Comparison of ENCODE assay signal across 8 mouse cellular contexts in genomic region chr4:63752687-63753523, GRCm38 (mm10). TPM values are rescaled to one million over a fixed set of nuclear protein-coding genes. Genes with fewer than 3 reads are reported as not detected.
A peak's percentile ranks its signal among the peaks of the same experiment; 100 is the strongest.
DNase-seq lines count a peak whose midpoint lies in the region; ATAC-seq and TF ChIP-seq lines count a peak whose summit lies in the region.

No protein-coding gene starts in this region.

- TF ChIP-seq POLR2A in limb, embryonic 14.5 days (IDR thresholded peaks at IDR 0.05; ENCODE audit: borderline replicate concordance, extremely low read depth, insufficient read depth, insufficient read length) = no peak

- H3K4me2 ChIP-seq in limb, embryonic 14.5 days (replicated peaks; ENCODE audit: low read depth, low read length, severe bottlenecking) = no peak overlapping the region

- no peak overlapping the region for H3K4me3 ChIP-seq in limb, embryonic 14.5 days (replicated peaks; ENCODE audit: low read length)

- 43% methylated on average over 16 of the region's 16 CpGs for WGBS in limb, embryonic 14.5 days

- H3K36me3 ChIP-seq in limb, embryonic 14.5 days (ENCODE audit: control insufficient read depth, insufficient read depth, low read length) = no peaks in the 10 kb centered on the region

- peaks cover 8% of the 10 kb centered on the region for H3K4me1 ChIP-seq in limb, embryonic 14.5 days (ENCODE audit: control insufficient read depth, insufficient read depth, low read length)

- no peaks in the 10 kb centered on the region for H3K9me3 ChIP-seq in limb, embryonic 14.5 days (ENCODE audit: control insufficient read depth, low read length)

- no peak overlapping the region for H3K27ac ChIP-seq in limb, embryonic 14.5 days (replicated peaks; ENCODE audit: low read depth, low read length)

- peak; percentile 33 to 39 for DNase-seq in heart, adult 18-20 months
- no peak for DNase-seq in heart, adult 8-10 months (ENCODE audit: low spot score)
- peak; percentile 81 for DNase-seq in NIH3T3 (ENCODE audit: low read depth)
- peak; percentile 25 for DNase-seq in fibroblast of lung, adult 2 months (ENCODE audit: low read depth)
- DNase-seq in kidney, adult 11 months = peak; percentile 51
- peak; percentile 13 for DNase-seq in limb, embryonic 14.5 days (ENCODE audit: low spot score)
- peak; percentile 27 to 42 for DNase-seq in right cerebral cortex, postnatal 10 days (ENCODE audit: low spot score in 2 of 2)
- no peak for DNase-seq in MN1 (ENCODE audit: low spot score)

- peak; percentile 19; the same call in 1 of the 2 replicates for ATAC-seq in limb, embryonic 14.5 days (ENCODE audit: low FRiP score, low read depth)

- no peaks in the 10 kb centered on the region for H3K27me3 ChIP-seq in limb, embryonic 14.5 days (ENCODE audit: control insufficient read depth, insufficient read depth, low read length)

- H3K9ac ChIP-seq in limb, embryonic 14.5 days (ENCODE audit: low read depth, low read length, severe bottlenecking) = no peak overlapping the region

RNA-seq across cellular contexts. Expression of gene Tnfsf15, which starts 8.0 kb away (rescaled TPM):
- not detected for total RNA-seq in heart, adult 18-20 months (2021)
- total RNA-seq in heart, adult 8-10 months (2022) = not detected
- polyA plus RNA-seq in limb, embryonic 14.5 days (2012; rRNA removed) = 0.05 and 0.08 TPM in 2 replicates
- 0.10 and 0.39 TPM in 2 replicates for polyA plus RNA-seq in limb, embryonic 14.5 days (2014; fragmentation: Nextera tagmentation; extraction: Ambion mirVana)

Comparison
In these comparisons a context has a peak if more than half of its experiments do, and no peak if none do; other contexts are left out.
1. DNase-seq: peak in heart, adult 18-20 months (2 of 2), NIH3T3 (single experiment), fibroblast of lung, adult 2 months (single experiment), kidney, adult 11 months (single experiment), limb, embryonic 14.5 days (single experiment) and right cerebral cortex, postnatal 10 days (2 of 2); none in heart, adult 8-10 months (single experiment) and MN1 (single experiment).